Mouse (Mus musculus) neural tube, embryonic 15.5 days (tissue): Measurements from ENCODE around the gene Gm10139. TPM values are rescaled to one million over a fixed set of nuclear protein-coding genes. Genes with fewer than 3 reads are reported as not detected.
"Not testable (repeated sequence)": the region's sequence is repeated elsewhere in the genome, so short reads cannot be mapped to it uniquely, and the experiment has no call there.

Source experiments
- ATAC-seq: fragments of 200-750 bp; cut with Nextera tagmentation; 2 replicates; pipeline ENCODE4 v1.8.0; 2017; ENCODE audit warnings: mild to moderate bottlenecking, moderate TSS enrichment, moderate library complexity; ENCODE audit not compliant: low FRiP score
- H3K27ac ChIP-seq: fragments of 300-500 bp; sonication (generic); replicated peaks from 2 replicates; pipeline ENCODE4 v1.5.1; 2015; ENCODE audit warnings: mild to moderate bottlenecking, inconsistent platforms
- H3K27me3 ChIP-seq: fragments of 300-500 bp; sonication (generic); replicated peaks from 2 replicates; pipeline ENCODE4 v1.6.1; 2015; ENCODE audit warnings: inconsistent platforms
- H3K36me3 ChIP-seq: fragments of 300-500 bp; sonication (generic); 2 replicates; pipeline ENCODE4 v1.6.1; 2015; ENCODE audit warnings: inconsistent platforms
- H3K4me1 ChIP-seq: fragments of 300-500 bp; sonication (generic); 2 replicates; pipeline ENCODE4 v1.6.1; 2015; ENCODE audit warnings: inconsistent platforms
- H3K4me2 ChIP-seq: fragments of 300-500 bp; sonication (generic); 2 replicates; pipeline ENCODE4 v1.6.1; 2015; ENCODE audit warnings: inconsistent platforms, mild to moderate bottlenecking, moderate library complexity
- H3K4me3 ChIP-seq: fragments of 300-500 bp; sonication (generic); replicated peaks from 2 replicates; pipeline ENCODE4 v1.5.1; 2015; ENCODE audit warnings: mild to moderate bottlenecking, inconsistent platforms
- H3K9ac ChIP-seq: fragments of 300-500 bp; sonication (generic); replicated peaks from 2 replicates; pipeline ENCODE4 v1.6.1; 2015; ENCODE audit warnings: mild to moderate bottlenecking, inconsistent platforms
- H3K9me3 ChIP-seq: fragments of 300-500 bp; sonication (generic); replicated peaks from 2 replicates; pipeline ENCODE4 v1.6.1; 2016; ENCODE audit warnings: inconsistent platforms
- WGBS: fragments of 180-500 bp; shearing (Covaris S2); methylation state at CpG from one replicate; pipeline ENCODE4 v1.1.7; 2015; ENCODE audit warnings: mixed read lengths; 5-methylcytosine and 5-hydroxymethylcytosine counted together
- polyA plus RNA-seq: library from polyadenylated mRNA; unstranded; fragments of >200 nt; fragmentation: Nextera tagmentation; extraction: Ambion mirVana; gene quantifications from 2 replicates; pipeline ENCODE4 v1.2.1, GENCODE M21; 2015

Gm10139 gene
- not detected in 2 replicates for polyA plus RNA-seq

GRCm38 (mm10) chr13:65512378-65512777, at the start of gene Gm10139:
Gm10139 (plus strand) TSS chr13:65512678.
- H3K4me2 ChIP-seq, H3K9ac ChIP-seq, H3K4me1 ChIP-seq, ATAC-seq, H3K27me3 ChIP-seq, H3K36me3 ChIP-seq, H3K4me3 ChIP-seq, H3K9me3 ChIP-seq, H3K27ac ChIP-seq: not testable (repeated sequence)
- 72% methylated on average over 1 of the region's 3 CpGs for WGBS

- H3K9ac ChIP-seq, H3K27ac ChIP-seq, H3K4me2 ChIP-seq, ATAC-seq, H3K4me1 ChIP-seq, H3K36me3 ChIP-seq, H3K9me3 ChIP-seq, H3K4me3 ChIP-seq, H3K27me3 ChIP-seq: not testable (repeated sequence)
- 75% methylated on average over 4 of the region's 4 CpGs for WGBS
Measured at GRCm38 (mm10) chr13:65557636-65558035, 45.2 kb downstream of the Gm10139 start.

Other genes starting within 250 kb of the Gm10139 start
- 11.4 and 13.7 TPM in 2 replicates for gene Zfp369, start 233.9 kb upstream of the Gm10139 start, polyA plus RNA-seq